Mouse (Mus musculus): ENCODE data around the gene Nos3. TPM values are rescaled to one million over a fixed set of nuclear protein-coding genes. Genes with fewer than 3 reads are reported as not detected.

Gene Nos3
- polyA plus RNA-seq, 1 experiment from 2014 or later: 6.7 TPM

DNA sequence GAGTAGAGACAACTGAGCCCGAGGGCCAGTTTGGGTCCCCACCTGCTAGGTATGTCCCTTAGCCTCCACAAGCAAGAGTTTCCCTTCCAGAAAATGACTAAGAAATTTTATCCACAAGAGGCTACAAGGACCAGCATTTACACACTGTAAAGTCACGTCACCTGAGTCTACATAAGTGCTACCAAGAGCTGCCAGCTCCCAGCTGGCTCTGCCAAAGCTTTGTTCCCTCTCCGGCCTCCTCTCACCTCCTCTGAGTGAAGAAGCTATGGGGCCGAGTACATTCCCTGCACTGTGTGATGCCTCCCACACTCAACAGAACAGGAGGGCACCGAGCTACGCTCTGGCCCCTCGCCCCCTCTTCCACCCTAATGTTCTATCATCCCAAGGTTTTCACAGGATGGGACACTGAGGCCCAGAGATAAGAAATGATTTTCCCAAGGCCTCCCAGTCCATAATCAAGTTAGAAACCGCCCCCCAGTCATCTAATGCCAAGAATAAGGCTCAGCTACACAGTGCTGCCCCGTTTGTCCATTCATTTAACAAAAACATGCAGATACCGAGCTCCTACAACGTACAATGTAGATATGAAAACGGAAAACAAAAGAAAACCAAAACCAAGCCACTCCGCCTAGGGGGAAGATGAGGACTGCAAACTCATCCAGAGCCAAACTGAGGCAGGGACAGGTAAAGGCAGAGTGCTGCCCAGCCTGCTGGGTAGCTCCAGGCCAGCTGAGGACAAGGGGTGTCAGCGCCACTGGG, 22.2 kb upstream of the Nos3 start:
- Histone ChIP-seq H3K4me2 (ENCODE audit: low read depth) (no peak overlapping the region), H3K4me1 (ENCODE audit: control insufficient read depth, insufficient read depth, low read length) (peaks cover 32% of the 10 kb centered on the region), H3K27me3 (ENCODE audit: control insufficient read depth, insufficient read depth, low read length) (no peaks in the 10 kb centered on the region), H3K9me3 (ENCODE audit: control insufficient read depth, low read length) (no peaks in the 10 kb centered on the region), H3K4me3 (ENCODE audit: low read depth, low read length) (no peak overlapping the region), H3K27ac (ENCODE audit: low read depth, low read length) (no peak overlapping the region), H3K9ac (ENCODE audit: low read length) (no peak overlapping the region), H3K36me3 (ENCODE audit: control insufficient read depth, insufficient read depth, low read length) (no peaks in the 10 kb centered on the region)
- no peak for ATAC-seq (ENCODE audit: insufficient read depth, low FRiP score, low TSS enrichment)
- DNase-seq (ENCODE audit: low spot score): no peak
- 84% methylated on average over 14 of the region's 14 CpGs for WGBS

DNA sequence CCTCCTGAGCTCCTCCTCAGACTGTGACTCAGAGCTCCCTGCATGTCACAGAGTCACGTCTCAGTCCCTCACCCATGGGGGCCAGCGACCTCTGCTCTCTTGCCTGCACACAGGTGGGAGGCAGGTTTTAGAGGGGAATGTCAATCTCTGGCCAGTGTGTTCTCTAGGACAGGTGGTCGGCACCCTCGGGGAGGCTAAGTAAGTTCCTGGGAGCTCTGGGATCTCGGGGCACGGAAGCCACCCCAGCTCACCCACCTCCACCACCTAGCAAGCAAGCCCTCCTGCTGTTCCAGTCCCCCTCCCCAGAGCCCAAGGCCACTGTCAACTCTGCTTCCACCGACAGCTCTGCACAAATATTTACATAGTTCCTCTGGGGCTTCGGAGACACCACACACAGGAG, 21.6 kb upstream of the Nos3 start:
- Histone ChIP-seq H3K36me3 (ENCODE audit: control insufficient read depth, insufficient read depth, low read length) (no peaks in the 10 kb centered on the region), H3K27ac (ENCODE audit: low read depth, low read length) (peak overlapping the region; percentile 98), H3K4me2 (ENCODE audit: low read depth) (no peak overlapping the region), H3K9ac (ENCODE audit: low read length) (no peak overlapping the region), H3K9me3 (ENCODE audit: control insufficient read depth, low read length) (no peaks in the 10 kb centered on the region), H3K4me3 (ENCODE audit: low read depth, low read length) (no peak overlapping the region), H3K27me3 (ENCODE audit: control insufficient read depth, insufficient read depth, low read length) (no peaks in the 10 kb centered on the region), H3K4me1 (ENCODE audit: control insufficient read depth, insufficient read depth, low read length) (peaks cover 36% of the 10 kb centered on the region)
- ATAC-seq (ENCODE audit: insufficient read depth, low FRiP score, low TSS enrichment) (no peak), DNase-seq (ENCODE audit: low spot score) (no peak)
- WGBS: 58% methylated on average over 8 of the region's 8 CpGs

DNA sequence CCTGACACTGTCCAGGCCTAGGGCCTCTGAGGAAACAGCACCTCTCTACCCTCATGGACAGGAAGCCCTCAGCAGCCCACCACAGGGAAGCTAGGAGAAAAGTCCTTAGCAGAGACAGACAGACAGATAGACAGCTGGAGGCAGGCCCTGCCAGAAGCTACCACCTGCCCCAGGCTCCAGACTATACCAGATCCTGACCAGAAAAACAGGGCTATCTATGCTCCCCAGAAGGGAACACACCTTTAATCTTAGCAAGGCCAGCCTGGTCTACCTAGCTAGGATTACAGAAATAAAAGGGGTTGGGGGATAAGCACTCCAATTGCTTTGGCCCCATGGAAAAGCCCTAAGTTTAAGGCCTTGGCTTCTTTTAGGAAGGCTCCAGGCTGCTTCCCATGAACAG, 21.2 kb upstream of the Nos3 start:
- no peak overlapping the region for H3K4me3 ChIP-seq (ENCODE audit: low read depth, low read length)
- no peaks in the 10 kb centered on the region for H3K27me3 ChIP-seq (ENCODE audit: control insufficient read depth, insufficient read depth, low read length)
- H3K4me2 ChIP-seq (ENCODE audit: low read depth): no peak overlapping the region
- no peaks in the 10 kb centered on the region for H3K9me3 ChIP-seq (ENCODE audit: control insufficient read depth, low read length)
- DNase-seq (ENCODE audit: low spot score) (no peak), ATAC-seq (ENCODE audit: insufficient read depth, low FRiP score, low TSS enrichment) (no peak)
- H3K36me3 ChIP-seq (ENCODE audit: control insufficient read depth, insufficient read depth, low read length): no peaks in the 10 kb centered on the region
- peaks cover 38% of the 10 kb centered on the region for H3K4me1 ChIP-seq (ENCODE audit: control insufficient read depth, insufficient read depth, low read length)
- peak overlapping the region; percentile 98 for H3K27ac ChIP-seq (ENCODE audit: low read depth, low read length)
- no peak overlapping the region; the same call in 1 of the 2 replicates for H3K9ac ChIP-seq (ENCODE audit: low read length)

DNA sequence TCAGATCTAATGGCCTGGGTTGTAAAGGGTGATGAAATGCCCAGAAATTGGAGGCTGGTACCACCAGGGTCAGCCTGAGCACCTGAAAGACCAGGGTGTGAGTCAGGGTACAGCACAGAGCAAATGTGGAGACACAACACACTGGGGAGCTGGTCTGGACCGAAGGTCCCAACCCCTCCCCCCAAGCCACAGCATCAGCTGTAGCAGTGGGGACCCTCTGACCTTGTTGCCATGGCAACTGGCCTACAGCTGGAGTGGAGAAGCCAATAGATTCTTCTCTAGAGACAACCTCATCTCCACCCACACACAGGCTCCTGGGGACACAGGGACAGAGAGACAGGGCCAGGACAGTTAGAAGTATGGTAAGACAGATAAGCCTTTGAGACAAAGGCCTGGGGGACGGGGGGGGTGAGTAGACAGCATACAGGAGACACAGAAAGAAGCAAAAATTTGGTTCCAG, 20.6 kb upstream of the Nos3 start:
- WGBS: 5% methylated on average over 2 of the region's 2 CpGs
- H3K27me3 ChIP-seq (ENCODE audit: control insufficient read depth, insufficient read depth, low read length): peaks cover 3% of the 10 kb centered on the region
- DNase-seq (ENCODE audit: low spot score): peak; percentile 83
- 0 out of 2 replicates have a peak overlapping the region, but pooled peaks have one; percentile 8 for H3K4me2 ChIP-seq (ENCODE audit: low read depth)
- H3K27ac ChIP-seq (ENCODE audit: low read depth, low read length): peak overlapping the region; percentile 98
- peak overlapping the region; percentile 30 for H3K9ac ChIP-seq (ENCODE audit: low read length)
- no peaks in the 10 kb centered on the region for H3K9me3 ChIP-seq (ENCODE audit: control insufficient read depth, low read length)
- H3K4me1 ChIP-seq (ENCODE audit: control insufficient read depth, insufficient read depth, low read length): peaks cover 43% of the 10 kb centered on the region
- ATAC-seq (ENCODE audit: insufficient read depth, low FRiP score, low TSS enrichment): peak; percentile 69
- no peaks in the 10 kb centered on the region for H3K36me3 ChIP-seq (ENCODE audit: control insufficient read depth, insufficient read depth, low read length)
- H3K4me3 ChIP-seq (ENCODE audit: low read depth, low read length): no peak overlapping the region

DNA sequence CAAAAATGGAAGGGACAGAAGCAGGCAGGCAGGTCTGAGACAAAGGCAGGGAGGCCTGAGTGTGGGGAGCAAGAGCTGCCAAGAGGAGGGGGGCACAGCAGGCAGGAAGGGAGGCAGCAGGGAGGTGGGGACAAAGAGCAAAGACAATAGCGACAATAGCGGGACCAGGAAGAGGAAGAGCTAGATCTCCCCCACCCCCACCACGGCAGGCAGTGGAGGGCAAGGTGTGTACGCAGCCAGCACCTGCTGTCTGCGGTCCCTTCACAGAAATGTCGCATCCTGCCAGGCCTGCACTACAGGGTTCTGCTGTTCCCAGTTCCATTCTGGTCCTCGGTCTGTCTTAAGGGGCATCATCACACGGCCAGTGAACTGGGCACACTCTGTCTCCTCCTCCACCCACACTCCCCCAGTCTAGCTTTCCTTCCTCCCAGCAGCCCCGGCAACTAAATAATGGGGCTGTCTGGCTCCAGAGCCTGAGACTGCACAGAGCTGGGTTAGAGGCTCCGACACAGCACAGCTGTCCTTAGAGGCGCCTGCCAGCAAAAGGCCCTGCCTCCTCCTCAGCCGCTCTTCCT, 20.0 kb upstream of the Nos3 start:
- H3K27me3 ChIP-seq (ENCODE audit: control insufficient read depth, insufficient read depth, low read length): peaks cover 8% of the 10 kb centered on the region
- no peaks in the 10 kb centered on the region for H3K36me3 ChIP-seq (ENCODE audit: control insufficient read depth, insufficient read depth, low read length)
- peak; percentile 56 for ATAC-seq (ENCODE audit: insufficient read depth, low FRiP score, low TSS enrichment)
- H3K4me2 ChIP-seq (ENCODE audit: low read depth): 0 out of 2 replicates have a peak overlapping the region, but pooled peaks have one; percentile 0
- 7% methylated on average over 12 of the region's 12 CpGs for WGBS
- DNase-seq (ENCODE audit: low spot score): peak; percentile 56
- H3K9ac ChIP-seq (ENCODE audit: low read length): peak overlapping the region; percentile 30
- peak overlapping the region; percentile 98 for H3K27ac ChIP-seq (ENCODE audit: low read depth, low read length)
- no peaks in the 10 kb centered on the region for H3K9me3 ChIP-seq (ENCODE audit: control insufficient read depth, low read length)
- 0 out of 2 replicates have a peak overlapping the region, but pooled peaks have one; percentile 7 for H3K4me3 ChIP-seq (ENCODE audit: low read depth, low read length)
- peaks cover 47% of the 10 kb centered on the region for H3K4me1 ChIP-seq (ENCODE audit: control insufficient read depth, insufficient read depth, low read length)

DNA sequence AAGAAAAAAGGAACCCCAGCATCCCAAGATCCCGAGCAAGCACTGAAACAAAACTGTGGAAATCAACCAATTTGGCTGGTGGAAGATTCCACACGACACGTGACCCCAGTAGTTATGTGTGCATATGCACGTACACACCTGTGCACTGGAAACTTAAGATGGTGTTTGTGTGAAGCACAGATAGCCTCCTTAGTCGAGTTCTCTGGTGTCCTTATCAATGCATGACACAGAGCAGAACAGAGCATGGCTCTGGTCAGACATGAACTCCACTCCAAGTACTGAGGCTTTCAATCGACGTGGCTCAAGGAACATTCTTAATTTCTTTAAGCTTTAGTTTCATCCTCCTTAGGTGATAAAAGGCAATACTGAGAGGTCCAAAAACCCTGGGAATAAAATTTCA, 18.3 kb upstream of the Nos3 start:
- WGBS: 93% methylated on average over 7 of the region's 7 CpGs

DNA sequence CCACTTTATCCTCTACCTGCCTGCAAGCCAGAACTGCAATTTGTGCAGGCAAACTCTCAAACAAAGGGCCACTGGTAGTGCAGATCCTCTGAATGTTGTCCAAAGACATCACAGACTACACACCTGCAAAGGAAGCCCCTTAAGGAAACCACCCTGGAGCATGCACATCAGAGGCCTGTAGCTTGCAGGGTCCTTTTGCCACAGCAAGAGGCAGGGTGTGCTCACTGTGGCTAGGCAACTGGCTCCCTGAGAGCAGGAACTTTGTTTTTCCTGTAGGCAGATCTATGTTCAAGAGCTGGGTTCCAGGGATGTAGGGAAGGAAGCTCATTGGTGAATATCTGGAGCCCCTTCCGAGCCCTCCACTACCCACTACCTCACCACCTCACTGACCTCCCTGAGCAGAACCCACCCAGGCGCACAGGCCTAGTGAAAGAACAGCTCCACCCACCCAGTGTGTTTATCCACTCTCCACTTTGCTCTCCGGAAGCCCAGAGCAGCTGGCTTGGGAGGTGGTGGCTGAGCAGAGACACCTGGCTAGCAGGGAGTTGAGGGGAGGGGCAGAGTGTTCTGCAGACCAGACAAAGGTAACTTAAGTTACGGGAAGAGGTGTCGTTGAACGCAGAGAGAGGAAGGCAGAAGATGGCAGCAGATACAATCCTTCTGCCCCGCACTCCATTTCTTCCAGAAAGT, 17.3 kb upstream of the Nos3 start:
- H3K4me1 ChIP-seq (ENCODE audit: control insufficient read depth, insufficient read depth, low read length): peaks cover 63% of the 10 kb centered on the region
- 52% methylated on average over 7 of the region's 7 CpGs for WGBS
- DNase-seq (ENCODE audit: low spot score): no peak
- H3K9ac ChIP-seq (ENCODE audit: low read length): no peak overlapping the region
- no peaks in the 10 kb centered on the region for H3K9me3 ChIP-seq (ENCODE audit: control insufficient read depth, low read length)
- no peak for ATAC-seq (ENCODE audit: insufficient read depth, low FRiP score, low TSS enrichment)
- no peaks in the 10 kb centered on the region for H3K36me3 ChIP-seq (ENCODE audit: control insufficient read depth, insufficient read depth, low read length)
- H3K4me3 ChIP-seq (ENCODE audit: low read depth, low read length): no peak overlapping the region
- no peak overlapping the region for H3K27ac ChIP-seq (ENCODE audit: low read depth, low read length)
- H3K27me3 ChIP-seq (ENCODE audit: control insufficient read depth, insufficient read depth, low read length): peaks cover 10% of the 10 kb centered on the region
- H3K4me2 ChIP-seq (ENCODE audit: low read depth): peak overlapping the region; percentile 94; the same call in 1 of the 2 replicates

More for the DNA sequence above, 18.3 kb upstream of the Nos3 start:
- ATAC-seq (ENCODE audit: insufficient read depth, low FRiP score, low TSS enrichment) (no peak), DNase-seq (ENCODE audit: low spot score) (no peak)
- peaks cover 57% of the 10 kb centered on the region for H3K4me1 ChIP-seq (ENCODE audit: control insufficient read depth, insufficient read depth, low read length)
- no peak overlapping the region for H3K27ac ChIP-seq (ENCODE audit: low read depth, low read length)
- H3K9me3 ChIP-seq (ENCODE audit: control insufficient read depth, low read length): no peaks in the 10 kb centered on the region
- H3K27me3 ChIP-seq (ENCODE audit: control insufficient read depth, insufficient read depth, low read length): peaks cover 10% of the 10 kb centered on the region
- H3K4me3 ChIP-seq (ENCODE audit: low read depth, low read length): no peak overlapping the region
- H3K4me2 ChIP-seq (ENCODE audit: low read depth): no peak overlapping the region
- no peaks in the 10 kb centered on the region for H3K36me3 ChIP-seq (ENCODE audit: control insufficient read depth, insufficient read depth, low read length)
- no peak overlapping the region for H3K9ac ChIP-seq (ENCODE audit: low read length)

DNA sequence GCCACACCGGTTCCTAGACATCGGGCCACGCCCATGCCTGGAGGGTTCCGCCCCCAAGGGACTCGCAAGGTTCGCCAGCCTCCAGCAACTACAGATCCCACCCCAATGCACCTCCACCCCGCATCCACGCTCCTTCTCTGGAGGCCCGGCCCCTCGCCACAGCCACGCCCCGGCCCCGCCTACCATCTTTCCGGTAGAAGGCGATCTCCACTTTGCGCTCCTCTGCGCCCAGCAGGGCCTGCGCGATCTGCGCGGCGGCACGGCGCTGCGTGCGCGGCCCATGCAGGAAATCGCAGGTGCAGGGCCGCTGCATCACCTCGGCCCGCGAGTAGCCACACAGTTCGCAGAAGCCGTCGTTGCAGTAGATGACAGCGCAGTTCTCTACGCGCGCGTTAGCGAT, 16.5 kb upstream of the Nos3 start:
- peak; percentile 2; the same call in 1 of the 2 replicates for ATAC-seq (ENCODE audit: insufficient read depth, low FRiP score, low TSS enrichment)
- Histone ChIP-seq H3K27me3 (ENCODE audit: control insufficient read depth, insufficient read depth, low read length) (peaks cover 12% of the 10 kb centered on the region), H3K27ac (ENCODE audit: low read depth, low read length) (0 out of 2 replicates have a peak overlapping the region, but pooled peaks have one; percentile 20)

More for the DNA sequence above, 16.5 kb upstream of the Nos3 start:
- peak; percentile 77 for DNase-seq (ENCODE audit: low spot score)
- H3K4me2 ChIP-seq (ENCODE audit: low read depth): peak overlapping the region; percentile 94
- no peaks in the 10 kb centered on the region for H3K9me3 ChIP-seq (ENCODE audit: control insufficient read depth, low read length)
- 0% methylated on average over 39 of the region's 41 CpGs for WGBS
- H3K36me3 ChIP-seq (ENCODE audit: control insufficient read depth, insufficient read depth, low read length): no peaks in the 10 kb centered on the region
- peaks cover 68% of the 10 kb centered on the region for H3K4me1 ChIP-seq (ENCODE audit: control insufficient read depth, insufficient read depth, low read length)
- H3K4me3 ChIP-seq (ENCODE audit: low read depth, low read length): peak overlapping the region; percentile 43
- H3K9ac ChIP-seq (ENCODE audit: low read length): peak overlapping the region; percentile 44

Data from neural tube, embryonic 11.5 days (tissue).